Mouse (Mus musculus) hindbrain, postnatal 0 days (tissue): ENCODE measurements around the gene Gpr33. TPM values are rescaled to one million over a fixed set of nuclear protein-coding genes. Genes with fewer than 3 reads are reported as not detected.

Source experiments
- ATAC-seq: fragments of 200-750 bp; cut with Nextera tagmentation; 2 replicates; pipeline ENCODE4 v1.8.0; 2017; ENCODE audit warnings: mild to moderate bottlenecking, moderate TSS enrichment, moderate library complexity
- DNase-seq: peaks from one replicate; pipeline ENCODE4 v3.0.0-alpha.2; 2015; ENCODE audit warnings: low spot score
- H3K27ac ChIP-seq: fragments of 300-500 bp; sonication (generic); 2 replicates; pipeline ENCODE4 v1.5.1; 2014; ENCODE audit warnings: mild to moderate bottlenecking
- H3K27me3 ChIP-seq: fragments of 300-500 bp; sonication (generic); 2 replicates; pipeline ENCODE4 v1.6.1; 2014; ENCODE audit warnings: low read length, mixed read lengths; ENCODE audit not compliant: insufficient read depth
- H3K36me3 ChIP-seq: fragments of 300-500 bp; sonication (generic); 2 replicates; pipeline ENCODE4 v1.6.1; 2014; ENCODE audit warnings: low read length, mixed read lengths; ENCODE audit not compliant: insufficient read depth
- H3K4me1 ChIP-seq: fragments of 300-500 bp; sonication (generic); 2 replicates; pipeline ENCODE4 v1.6.1; 2014; ENCODE audit warnings: antibody characterized with exemption, low read length, mixed read lengths; ENCODE audit not compliant: insufficient read depth
- H3K4me2 ChIP-seq: fragments of 300-500 bp; sonication (generic); 2 replicates; pipeline ENCODE4 v1.6.1; 2014; ENCODE audit warnings: low read depth, mild to moderate bottlenecking, low read length, moderate library complexity, mixed read lengths
- H3K4me3 ChIP-seq: fragments of 300-500 bp; sonication (generic); 2 replicates; pipeline ENCODE4 v1.5.1; 2014; ENCODE audit warnings: low read length
- H3K9ac ChIP-seq: fragments of 300-500 bp; sonication (generic); replicated peaks from 2 replicates; pipeline ENCODE4 v1.6.1; 2014; ENCODE audit warnings: mild to moderate bottlenecking, low read length, moderate library complexity, mixed read lengths
- H3K9me3 ChIP-seq: fragments of 300-500 bp; sonication (generic); 2 replicates; pipeline ENCODE4 v1.6.1; 2016; ENCODE audit warnings: low read length, mixed read lengths
- CTCF ChIP-seq: IDR thresholded peaks from 2 replicates; pipeline ENCODE4 v1.5.1; 2016; ENCODE audit warnings: antibody characterized with exemption, control low read depth, low read depth
- WGBS: fragments of 180-500 bp; shearing (Covaris S2); extraction: QIAGEN DNeasy Blood & Tissue Kit; methylation state at CpG from one replicate; pipeline ENCODE4 v1.1.7; 2014; 5-methylcytosine and 5-hydroxymethylcytosine counted together
- polyA plus RNA-seq: library from polyadenylated mRNA; unstranded; fragments of >200 nt; fragmentation: Nextera tagmentation; extraction: Ambion mirVana; gene quantifications from 2 replicates; pipeline ENCODE4 v1.2.1, GENCODE M21; 2015
- total RNA-seq: library from RNA; depleted of rRNA; stranded (reverse); fragments of >200 nt; gene quantifications from 2 replicates; pipeline ENCODE4 v1.2.3, GENCODE M21; 2014

Gpr33 gene
- total and polyA plus RNA-seq, 2 experiments from 2014 or later, result not detected

DNA sequence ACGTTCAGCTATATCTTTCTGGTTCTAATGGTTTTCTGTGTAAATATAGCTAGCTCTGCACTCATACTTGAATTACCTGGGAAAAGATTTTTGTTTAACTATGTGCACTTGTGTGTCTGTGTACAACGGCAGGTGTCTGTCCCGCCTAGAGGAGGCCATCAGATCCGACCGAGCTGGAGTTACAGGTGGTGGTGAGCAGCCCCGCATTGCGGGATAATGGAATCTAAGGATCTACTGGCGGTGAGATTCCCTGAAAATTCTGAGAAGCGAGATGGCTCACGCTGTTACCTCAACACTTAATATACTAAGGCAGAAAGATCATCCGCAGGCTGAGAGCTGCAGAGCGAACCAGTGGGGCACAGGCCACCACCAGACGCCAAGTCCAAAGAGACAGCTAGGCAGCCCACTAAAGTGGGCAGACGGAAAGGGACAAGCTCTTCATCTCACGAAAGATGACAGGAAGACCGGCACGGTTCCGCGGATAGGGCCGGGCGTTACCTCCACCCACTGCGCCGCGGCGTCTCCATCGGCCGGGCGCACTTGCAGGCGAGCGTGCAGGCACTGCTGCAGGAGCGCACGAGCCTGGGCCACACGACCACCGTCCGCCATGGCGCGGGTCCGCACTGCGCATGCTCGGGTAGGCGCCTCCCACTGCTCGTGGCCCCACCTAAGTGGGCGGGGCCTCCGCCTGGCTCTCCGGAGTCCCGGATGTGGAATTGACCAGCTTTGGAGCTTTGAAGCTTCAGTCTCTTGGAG, 21.8 kb downstream of the Gpr33 start, which contains the start of gene Dtd2:
Dtd2 (minus strand) TSS at position 625 of the 756 bp plus-strand sequence.
- ATAC-seq (peak; percentile 98), DNase-seq (peak; percentile 96)
- peak within 1 kb of the TSS; percentile 82 for H3K27ac ChIP-seq
- no peak for TF ChIP-seq CTCF
- WGBS, result 2% methylated on average over 46 of the region's 46 CpGs
- peak within 1 kb of the TSS; percentile 60 for H3K9ac ChIP-seq
- H3K4me1 ChIP-seq, result no peaks in the 10 kb centered on the region
- H3K36me3 ChIP-seq, result no peaks in the 10 kb centered on the region
- no peaks in the 10 kb centered on the region for H3K27me3 ChIP-seq
- peak within 1 kb of the TSS; percentile 74 for H3K4me2 ChIP-seq
- H3K4me3 ChIP-seq, result peak within 1 kb of the TSS; percentile 72
- H3K9me3 ChIP-seq, result no peaks in the 10 kb centered on the region

DNA sequence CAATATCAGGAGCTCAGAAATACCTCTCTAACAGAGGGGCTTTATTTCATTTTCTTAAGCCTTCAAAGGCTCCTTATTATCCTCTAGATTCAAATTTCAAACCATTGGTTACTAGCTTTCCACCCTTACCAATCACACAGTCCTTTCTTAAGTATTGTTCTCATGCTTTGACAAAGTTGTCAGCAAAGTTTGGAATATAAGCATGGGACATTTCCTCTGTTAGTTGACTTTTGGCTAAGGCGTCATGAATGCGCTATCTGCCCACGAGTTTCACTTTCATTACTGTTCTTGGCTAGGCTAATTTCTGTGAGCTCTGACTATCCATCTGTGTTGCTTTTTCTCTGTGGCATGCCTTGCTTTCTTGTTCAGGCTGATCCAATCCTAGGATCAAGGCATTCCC, 25.1 kb downstream of the Gpr33 start:
- ATAC-seq, result no peak
- H3K27me3 ChIP-seq, result no peaks in the 10 kb centered on the region
- H3K9me3 ChIP-seq, result no peaks in the 10 kb centered on the region
- no peak overlapping the region for H3K4me3 ChIP-seq
- H3K4me2 ChIP-seq, result no peak overlapping the region
- no peak overlapping the region for H3K9ac ChIP-seq
- whole genome bisulfite sequencing, result 94% methylated on average over 3 of the region's 3 CpGs
- no peak overlapping the region for H3K27ac ChIP-seq
- no peak for DNase-seq
- peaks cover 15% of the 10 kb centered on the region for H3K36me3 ChIP-seq
- no peaks in the 10 kb centered on the region for H3K4me1 ChIP-seq
- TF ChIP-seq CTCF, result no peak

DNA sequence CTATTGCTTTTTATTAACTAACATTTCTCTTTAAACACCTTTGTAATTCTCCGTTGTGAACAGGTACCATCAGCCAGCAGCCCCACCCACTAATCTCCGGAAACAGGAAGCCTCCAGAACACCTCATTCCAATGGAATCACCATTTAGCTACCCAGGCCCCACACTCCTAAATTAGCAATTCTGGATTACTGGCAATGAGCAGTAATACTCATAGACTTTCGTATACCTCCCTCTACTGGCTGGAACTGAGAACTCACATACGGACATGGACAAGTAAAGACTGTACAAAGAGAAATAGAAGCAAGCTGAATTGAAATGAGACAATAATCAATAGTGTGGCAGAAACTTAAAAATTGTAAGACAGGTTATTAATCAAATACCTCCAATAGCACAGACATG, 26.3 kb downstream of the Gpr33 start:
- ATAC-seq (peak; percentile 70), DNase-seq (peak; percentile 91)
- Histone ChIP-seq H3K36me3 (peaks cover 17% of the 10 kb centered on the region), H3K9ac (no peak overlapping the region), H3K4me2 (no peak overlapping the region), H3K9me3 (no peaks in the 10 kb centered on the region), H3K4me3 (no peak overlapping the region), H3K27me3 (no peaks in the 10 kb centered on the region), H3K27ac (no peak overlapping the region), H3K4me1 (no peaks in the 10 kb centered on the region)
- WGBS, result 21% methylated on average over 4 of the region's 4 CpGs
- peak; percentile 81 for TF ChIP-seq CTCF

DNA sequence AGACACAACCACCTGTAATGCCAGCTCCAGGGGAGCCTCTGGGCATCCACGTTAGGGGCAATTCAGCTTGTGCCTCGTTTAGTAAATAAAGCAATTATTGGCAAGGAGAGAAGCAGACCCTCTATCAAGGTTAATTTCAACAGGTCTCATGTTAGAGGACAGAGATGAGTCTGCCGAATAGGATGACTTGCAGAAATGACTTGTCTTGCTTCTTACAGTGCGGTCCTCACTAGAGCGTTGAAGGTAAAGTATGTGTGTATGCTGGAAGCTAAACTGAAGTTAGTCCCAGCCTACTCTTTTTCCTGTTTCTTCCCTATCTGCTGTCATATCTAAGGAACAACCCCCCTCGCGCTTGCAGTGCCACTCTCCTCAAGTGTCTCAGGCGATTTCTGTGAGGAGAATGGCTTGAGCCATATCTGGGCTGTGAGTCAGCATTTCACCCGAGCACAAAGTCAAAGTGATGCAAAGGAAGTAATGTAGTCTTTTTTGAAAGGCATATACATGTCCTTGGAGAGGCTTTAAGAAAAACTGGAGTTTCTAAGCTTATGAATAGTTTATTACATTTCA, 29.4 kb downstream of the Gpr33 start:
- Histone ChIP-seq H3K9ac (no peak overlapping the region), H3K4me1 (no peaks in the 10 kb centered on the region), H3K27ac (no peak overlapping the region), H3K27me3 (no peaks in the 10 kb centered on the region), H3K36me3 (peaks cover 17% of the 10 kb centered on the region), H3K4me3 (no peak overlapping the region), H3K9me3 (no peaks in the 10 kb centered on the region), H3K4me2 (no peak overlapping the region)
- whole genome bisulfite sequencing, result 90% methylated on average over 9 of the region's 9 CpGs
- ATAC-seq (no peak), DNase-seq (no peak)
- no peak for TF ChIP-seq CTCF

DNA sequence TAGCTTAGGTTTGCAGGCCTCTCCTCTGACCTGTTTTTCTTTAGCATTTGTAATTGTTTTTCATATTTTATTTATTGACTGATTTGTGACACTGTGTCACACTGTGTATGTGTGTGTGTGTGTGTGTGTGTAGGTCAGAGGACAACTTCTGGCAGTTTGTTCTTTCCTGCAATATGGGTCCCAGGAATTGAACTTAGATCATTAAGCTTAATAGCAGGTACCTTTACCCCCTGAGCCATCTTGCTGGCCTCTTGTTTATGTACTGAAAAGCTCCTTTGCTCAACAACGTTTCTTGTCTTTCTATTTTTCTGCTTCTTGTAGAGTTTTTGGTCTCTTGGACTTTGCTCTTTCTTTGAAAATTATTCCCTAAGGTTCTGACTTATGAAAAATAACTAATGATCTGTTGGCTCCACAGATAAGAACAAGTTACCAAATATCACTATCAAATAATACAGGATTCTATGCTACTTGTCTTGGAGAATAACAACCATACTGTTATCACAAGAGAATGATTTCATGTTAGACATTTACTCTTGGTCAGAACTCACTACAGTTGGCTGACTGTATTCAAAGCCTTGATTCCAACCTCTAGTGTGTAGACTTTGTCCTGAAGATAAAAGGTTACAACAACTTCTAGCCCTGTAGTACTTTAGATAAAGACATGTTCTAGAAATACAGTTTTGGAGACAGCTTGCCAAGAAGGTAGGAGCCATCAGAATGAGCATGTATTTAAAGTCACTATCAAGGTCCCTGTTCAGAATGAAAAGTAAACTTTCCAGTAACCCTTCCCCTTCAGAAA, 31.9 kb downstream of the Gpr33 start:
- H3K27ac ChIP-seq, result no peak overlapping the region
- ATAC-seq (no peak), DNase-seq (no peak)
- H3K4me1 ChIP-seq, result no peaks in the 10 kb centered on the region
- H3K9me3 ChIP-seq, result no peaks in the 10 kb centered on the region
- H3K36me3 ChIP-seq, result peaks cover 17% of the 10 kb centered on the region
- no peak overlapping the region for H3K9ac ChIP-seq
- no peak for TF ChIP-seq CTCF
- no peaks in the 10 kb centered on the region for H3K27me3 ChIP-seq
- no peak overlapping the region for H3K4me3 ChIP-seq
- H3K4me2 ChIP-seq, result no peak overlapping the region
- WGBS, result 85% methylated on average over 1 of the region's 1 CpGs

DNA sequence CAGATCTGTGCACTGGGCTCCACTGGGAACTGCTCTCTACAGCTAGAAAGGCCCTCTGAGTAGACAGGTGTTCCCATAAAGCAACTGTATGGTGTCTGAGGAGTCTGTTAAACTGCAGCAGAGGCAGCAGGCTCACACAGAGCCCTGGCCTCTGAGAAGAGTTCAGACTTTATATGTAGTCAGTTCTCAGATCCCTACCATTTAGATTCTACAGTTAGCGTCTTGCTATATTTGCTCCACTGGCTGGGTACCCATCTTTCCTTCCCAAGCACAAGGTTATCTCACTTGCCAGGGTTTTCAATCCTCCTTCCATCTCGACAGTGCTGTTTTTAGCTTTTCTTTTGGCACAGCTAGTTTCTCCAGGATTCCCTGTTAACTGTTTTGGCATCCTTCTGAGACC, 37.2 kb downstream of the Gpr33 start:
- 66% methylated on average over 2 of the region's 2 CpGs for WGBS

More for the DNA sequence above, 37.2 kb downstream of the Gpr33 start:
- H3K9me3 ChIP-seq, result no peaks in the 10 kb centered on the region
- no peak for TF ChIP-seq CTCF
- no peaks in the 10 kb centered on the region for H3K4me1 ChIP-seq
- H3K9ac ChIP-seq, result no peak overlapping the region
- no peak for DNase-seq
- H3K27ac ChIP-seq, result no peak overlapping the region
- no peaks in the 10 kb centered on the region for H3K36me3 ChIP-seq
- H3K27me3 ChIP-seq, result no peaks in the 10 kb centered on the region
- H3K4me3 ChIP-seq, result no peak overlapping the region
- H3K4me2 ChIP-seq, result no peak overlapping the region
- no peak for ATAC-seq
